Mouse (Mus musculus) MEL (cell line): ENCODE measurements at regions not wholly inside any gene's neighbourhood (a gene's known extent, or its start where the extent isn't known, plus 50 kb on each side); places are given as distances from the start of the nearest gene placed in this dataset.

Experiments used
- DNase-seq: peaks from one replicate; pipeline ENCODE4 v3.0.0; 2011; ENCODE audit warnings: low read depth, low spot score
- H3K27ac ChIP-seq: 2 replicates; pipeline ENCODE4 v1.5.1; 2012; ENCODE audit warnings: low read depth, mild to moderate bottlenecking, control low read depth, low read length, moderate library complexity; ENCODE audit not compliant: control insufficient read depth
- H3K27me3 ChIP-seq, 2 experiments: fragments of 150-350 bp in 1 of 2; sonication (generic) in 1 of 2; 2 replicates each; pipeline ENCODE4 v1.6.1; 2012; ENCODE audit warnings: low read length in 2 of 2, mild to moderate bottlenecking in 2 of 2, improper control_type of control experiment in 1 of 2, moderate library complexity in 1 of 2; ENCODE audit not compliant: insufficient read depth in 2 of 2, control insufficient read depth in 1 of 2
- H3K36me3 ChIP-seq, 2 experiments: 2 replicates each; pipeline ENCODE4 v1.6.1; 2012 to 2014; ENCODE audit warnings: low read length in 2 of 2, improper control_type of control experiment in 1 of 2, inconsistent platforms in 1 of 2, mild to moderate bottlenecking in 1 of 2; ENCODE audit not compliant: insufficient read depth in 2 of 2, control insufficient read depth in 1 of 2
- H3K4me1 ChIP-seq, 2 experiments: fragments of 150-350 bp in 1 of 2; sonication (generic) in 1 of 2; 2 replicates each; pipeline ENCODE4 v1.6.1; 2012; ENCODE audit warnings: low read length in 2 of 2, improper control_type of control experiment in 1 of 2, mild to moderate bottlenecking in 1 of 2; ENCODE audit not compliant: insufficient read depth in 2 of 2, control insufficient read depth in 1 of 2
- H3K4me3 ChIP-seq, 2 experiments: fragments of 150-350 bp in 1 of 2; sonication (generic) in 1 of 2; 2 replicates each; pipeline ENCODE4 v1.5.1; 2012; ENCODE audit warnings: low read depth in 2 of 2, low read length in 2 of 2, mild to moderate bottlenecking in 2 of 2, moderate library complexity in 2 of 2, control low read depth in 1 of 2, improper control_type of control experiment in 1 of 2; ENCODE audit not compliant: control insufficient read depth in 1 of 2, insufficient read depth in 1 of 2
- H3K79me2 ChIP-seq: 2 replicates; pipeline ENCODE4 v1.6.1; 2012; ENCODE audit warnings: mild to moderate bottlenecking, low read length, moderate library complexity; ENCODE audit not compliant: control insufficient read depth, poor library complexity, insufficient read depth
- H3K9ac ChIP-seq: 2 replicates; pipeline ENCODE4 v1.6.1; 2012; ENCODE audit warnings: low read depth, mild to moderate bottlenecking, control low read depth, low read length, moderate library complexity; ENCODE audit not compliant: control insufficient read depth, poor library complexity, severe bottlenecking
- H3K9me3 ChIP-seq: fragments of 150-350 bp; sonication (generic); replicated peaks from 2 replicates; pipeline ENCODE4 v1.6.1; 2012; ENCODE audit warnings: mild to moderate bottlenecking, low read length, improper control_type of control experiment, moderate library complexity; ENCODE audit not compliant: insufficient read depth
- BHLHE40 ChIP-seq: IDR thresholded peaks from 2 replicates; pipeline ENCODE4 v1.6.1; 2012; ENCODE audit warnings: low read depth, mild to moderate bottlenecking, inconsistent platforms, low read length, improper control_type of control experiment, borderline replicate concordance
- CTCF ChIP-seq, 3 experiments: IDR thresholded peaks in 2 of 3; conservative IDR thresholded peaks in 1 of 3; 2 replicates each; pipeline ENCODE4 v1.5.1; 2011 to 2012; ENCODE audit warnings: low read length in 3 of 3, low read depth in 2 of 3, mild to moderate bottlenecking in 2 of 3, improper control_type of control experiment in 1 of 3, inconsistent platforms in 1 of 3, mixed read lengths in 1 of 3, moderate library complexity in 1 of 3; ENCODE audit not compliant: control insufficient read depth in 1 of 3, insufficient read depth in 1 of 3, poor library complexity in 1 of 3, severe bottlenecking in 1 of 3
- E2F4 ChIP-seq: IDR thresholded peaks from 2 replicates; pipeline ENCODE4 v1.6.1; 2011; ENCODE audit warnings: low read depth, low read length, improper control_type of control experiment, borderline replicate concordance
- ELF1 ChIP-seq: IDR thresholded peaks from 2 replicates; pipeline ENCODE4 v1.6.1; 2014; ENCODE audit warnings: low read depth, mild to moderate bottlenecking, inconsistent platforms, low read length, improper control_type of control experiment, moderate library complexity
- ETS1 ChIP-seq: IDR thresholded peaks from 2 replicates; pipeline ENCODE4 v1.6.1; 2012; ENCODE audit warnings: low read depth, mild to moderate bottlenecking, inconsistent platforms, low read length, improper control_type of control experiment, moderate library complexity
- GATA1 ChIP-seq: IDR thresholded peaks from 2 replicates; pipeline ENCODE4 v1.6.1; 2011; ENCODE audit warnings: low read depth, low read length, improper control_type of control experiment
- KAT2A ChIP-seq: conservative IDR thresholded peaks from 2 replicates; pipeline ENCODE4 v1.6.1; 2012; ENCODE audit warnings: low read depth, low read length, improper control_type of control experiment, inconsistent platforms
- MAFK ChIP-seq: IDR thresholded peaks from 2 replicates; pipeline ENCODE4 v1.6.1; 2011; ENCODE audit warnings: low read depth, mild to moderate bottlenecking, low read length, improper control_type of control experiment, borderline replicate concordance
- MAX ChIP-seq: IDR thresholded peaks from 2 replicates; pipeline ENCODE4 v1.6.1; 2011; ENCODE audit warnings: low read length, improper control_type of control experiment
- MXI1 ChIP-seq: IDR thresholded peaks from 2 replicates; pipeline ENCODE4 v1.6.1; 2011; ENCODE audit warnings: mild to moderate bottlenecking, low read depth, low read length, improper control_type of control experiment
- MYB ChIP-seq: IDR thresholded peaks from 2 replicates; pipeline ENCODE4 v1.6.1; 2011; ENCODE audit warnings: mild to moderate bottlenecking, low read depth, low read length, improper control_type of control experiment
- NRF1 ChIP-seq: IDR thresholded peaks from 2 replicates; pipeline ENCODE4 v1.6.1; 2014; ENCODE audit warnings: low read depth, mild to moderate bottlenecking, inconsistent platforms, low read length, improper control_type of control experiment, moderate library complexity; ENCODE audit not compliant: poor library complexity, insufficient read depth, severe bottlenecking
- RAD21 ChIP-seq: IDR thresholded peaks from 2 replicates; pipeline ENCODE4 v1.6.1; 2011; ENCODE audit warnings: mild to moderate bottlenecking, low read depth, low read length, improper control_type of control experiment
- RCOR1 ChIP-seq: IDR thresholded peaks from 2 replicates; pipeline ENCODE4 v1.6.1; 2012; ENCODE audit warnings: low read depth, mild to moderate bottlenecking, inconsistent platforms, low read length, improper control_type of control experiment
- TCF12 ChIP-seq: IDR thresholded peaks from 2 replicates; pipeline ENCODE4 v1.6.1; 2014; ENCODE audit warnings: low read depth, mild to moderate bottlenecking, inconsistent platforms, low read length, improper control_type of control experiment, moderate library complexity
- USF1 ChIP-seq: IDR thresholded peaks from 2 replicates; pipeline ENCODE4 v1.6.1; 2014; ENCODE audit warnings: low read depth, mild to moderate bottlenecking, inconsistent platforms, low read length, improper control_type of control experiment, moderate library complexity
- USF2 ChIP-seq, 2 experiments: IDR thresholded peaks; 2 replicates each; pipeline ENCODE4 v1.6.1; 2011 to 2012; ENCODE audit warnings: improper control_type of control experiment in 2 of 2, low read length in 2 of 2, borderline replicate concordance in 1 of 2, inconsistent platforms in 1 of 2, low read depth in 1 of 2, mild to moderate bottlenecking in 1 of 2; ENCODE audit not compliant: insufficient read depth in 1 of 2
- ZC3H11A ChIP-seq: IDR thresholded peaks from 2 replicates; pipeline ENCODE4 v1.6.1; 2012; ENCODE audit warnings: low read depth, mild to moderate bottlenecking, inconsistent platforms, low read length, improper control_type of control experiment
- ZMIZ1 ChIP-seq: IDR thresholded peaks from 2 replicates; pipeline ENCODE4 v1.6.1; 2012; ENCODE audit warnings: low read depth, mild to moderate bottlenecking, inconsistent platforms, low read length, improper control_type of control experiment, moderate library complexity
- ZNF384 ChIP-seq: IDR thresholded peaks from 2 replicates; pipeline ENCODE4 v1.6.1; 2012; ENCODE audit warnings: low read depth, mild to moderate bottlenecking, inconsistent platforms, low read length, improper control_type of control experiment

- no peaks in the 10 kb centered on the region for H3K27me3 ChIP-seq
- DNase-seq = no peak
- H3K79me2 ChIP-seq = no peaks in the 10 kb centered on the region
- no peak overlapping the region for H3K27ac ChIP-seq
- H3K36me3 ChIP-seq = no peaks in the 10 kb centered on the region
- H3K4me3 ChIP-seq = no peak overlapping the region
- TF ChIP-seq NRF1 = no peak
- TF ChIP-seq MYB = no peak
- TF ChIP-seq RCOR1 = no peak
- TF ChIP-seq GATA1 = no peak
- TF ChIP-seq E2F4 = no peak
- TF ChIP-seq TCF12 = no peak
- no peak for TF ChIP-seq ETS1
- TF ChIP-seq USF1 = no peak
- no peak for TF ChIP-seq ZC3H11A
- H3K9me3 ChIP-seq = no peaks in the 10 kb centered on the region
- no peaks in the 10 kb centered on the region for H3K4me1 ChIP-seq
- no peak overlapping the region for H3K9ac ChIP-seq
Observed at GRCm38 (mm10) chr9:13105426-13105825, 140.2 kb downstream of the Jrkl start.

DNA sequence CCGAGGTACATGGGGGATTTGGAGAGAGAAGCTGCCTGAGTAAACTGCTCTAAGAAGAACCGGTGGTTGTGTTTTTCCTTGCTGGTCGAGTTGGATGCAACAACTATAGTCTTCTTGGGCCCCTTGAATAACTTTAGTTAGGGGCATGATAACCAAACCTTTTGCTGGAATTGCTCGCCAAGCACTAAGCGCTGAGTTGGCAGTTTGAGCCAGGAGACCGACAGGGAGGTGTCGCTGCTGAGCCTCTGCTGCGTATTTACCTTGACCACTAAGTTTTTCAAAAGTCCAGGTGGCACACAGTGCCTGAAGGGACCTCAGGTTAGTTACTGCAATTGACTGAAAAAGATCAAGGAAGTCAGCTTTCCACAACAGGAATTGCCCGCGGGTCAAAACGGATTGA is 162.0 kb downstream of the Jrkl start:
- Histone ChIP-seq H3K27me3 (no peaks in the 10 kb centered on the region), H3K27ac (no peak overlapping the region), H3K36me3 (no peaks in the 10 kb centered on the region), H3K4me3 (no peak overlapping the region), H3K4me1 (no peaks in the 10 kb centered on the region), H3K9me3 (no peaks in the 10 kb centered on the region), H3K79me2 (no peaks in the 10 kb centered on the region), H3K9ac (no peak overlapping the region)
- no peak for DNase-seq
- no peak for TF ChIP-seq USF1
- no peak for TF ChIP-seq E2F4
- no peak for TF ChIP-seq NRF1
- TF ChIP-seq ZMIZ1 = no peak
- no peak for TF ChIP-seq MYB
- TF ChIP-seq RAD21 = no peak
- no peak for TF ChIP-seq MAX
- no peak for TF ChIP-seq MAFK
- TF ChIP-seq GATA1 = no peak
- TF ChIP-seq ETS1 = no peak
- TF ChIP-seq BHLHE40 = no peak
- TF ChIP-seq USF2 (IDR thresholded peaks at IDR 0.05; ENCODE audit: borderline replicate concordance in 1 of 2, insufficient read depth in 1 of 2, low read depth in 1 of 2, low read length in 2 of 2) = no peak
- no peak for TF ChIP-seq ELF1
- TF ChIP-seq CTCF (IDR thresholded peaks at IDR 0.05 in 2 of 3, conservative IDR thresholded peaks at IDR 0.05 in 1 of 3; ENCODE audit: control insufficient read depth in 1 of 3, insufficient read depth in 1 of 3, low read depth in 2 of 3, low read length in 3 of 3, poor library complexity in 1 of 3, severe bottlenecking in 1 of 3) = no peak
- TF ChIP-seq ZNF384 = no peak
- no peak for TF ChIP-seq KAT2A
- TF ChIP-seq MXI1 = no peak
